Mouse (Mus musculus) c-Kit-positive CD71-negative TER-119-negative erythroid progenitor cells, embryonic 14.5 days (primary cell): ENCODE measurements around the gene Eng.

Experiments
- DNase-seq: peaks from one replicate; pipeline ENCODE4 v3.0.0-alpha.2; 2013; ENCODE audit warnings: low read depth

The Eng gene

DNA sequence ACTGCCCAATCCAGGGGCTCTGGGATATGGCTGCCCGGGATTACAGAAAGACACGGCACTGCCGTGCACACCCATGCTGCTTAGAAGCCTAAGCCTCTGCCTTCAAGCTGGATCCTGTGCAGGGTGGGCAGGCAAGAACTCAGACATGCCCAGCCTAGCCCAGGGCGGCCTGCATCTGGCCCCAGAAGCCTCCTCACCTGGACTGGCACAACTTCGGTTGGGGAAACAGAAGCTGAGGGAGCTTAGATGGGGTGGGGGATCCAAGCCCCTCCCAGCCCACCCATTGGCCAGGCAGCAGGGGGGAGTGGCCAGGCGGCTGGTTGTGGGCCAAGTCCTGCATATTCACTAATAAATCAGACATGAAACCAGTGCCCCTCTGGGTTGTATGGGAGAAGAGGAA lies 35.4 kb downstream of the Eng start:
- no peak for DNase-seq

DNA sequence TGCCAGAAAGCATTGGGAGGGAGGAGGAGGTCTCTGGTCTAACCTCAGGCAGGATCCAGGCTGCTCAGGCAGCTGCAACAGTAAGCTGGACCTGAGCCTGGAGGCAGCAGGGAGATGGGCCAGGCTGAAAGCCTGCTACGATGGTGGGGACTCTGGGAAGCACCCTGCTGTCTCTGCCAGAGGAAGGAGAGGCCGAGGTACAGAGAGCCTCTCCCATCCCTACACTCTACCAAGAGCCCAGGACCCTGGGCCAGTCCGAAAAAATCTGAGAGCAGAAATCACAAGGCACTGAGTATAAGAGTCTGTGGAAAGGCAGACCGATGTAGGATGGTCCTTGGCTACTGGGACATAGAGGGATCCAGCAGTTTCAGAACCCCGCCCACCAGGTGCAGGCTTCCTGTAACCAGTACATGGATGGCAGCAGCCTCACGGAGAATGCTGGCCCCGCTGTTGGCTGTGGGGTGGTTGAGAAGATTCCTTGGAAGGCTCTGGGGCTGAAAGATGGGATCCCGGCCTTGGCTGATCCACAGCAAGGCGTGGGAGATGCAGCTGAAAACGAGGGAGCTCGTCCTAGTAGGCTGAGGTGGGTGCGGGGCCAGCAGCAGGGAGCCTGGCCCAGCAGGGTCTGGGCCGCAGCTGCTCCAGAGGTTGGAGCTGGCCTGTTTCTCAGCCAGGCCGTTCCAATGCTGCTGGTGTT lies 36.5 kb downstream of the Eng start:
- DNase-seq, result no peak

DNA sequence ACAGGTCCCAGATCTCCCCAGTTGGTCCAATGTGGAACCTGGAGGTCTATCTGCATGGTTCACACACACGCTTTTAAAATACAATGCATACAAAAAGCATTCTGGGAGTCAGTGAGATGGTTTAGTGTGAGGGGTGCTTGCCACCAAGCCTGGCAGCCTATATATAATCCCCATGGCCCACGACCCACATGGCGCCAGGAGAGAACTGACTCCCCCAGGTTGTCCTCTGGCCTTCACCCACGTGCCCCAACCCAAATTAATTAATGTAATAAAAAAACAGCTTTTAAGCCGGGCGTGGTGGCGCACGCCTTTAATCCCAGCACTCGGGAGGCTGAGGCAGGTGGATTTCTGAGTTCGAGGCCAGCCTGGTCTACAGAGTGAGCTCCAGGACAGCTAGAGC lies 37.3 kb downstream of the Eng start:
- no peak for DNase-seq

DNA sequence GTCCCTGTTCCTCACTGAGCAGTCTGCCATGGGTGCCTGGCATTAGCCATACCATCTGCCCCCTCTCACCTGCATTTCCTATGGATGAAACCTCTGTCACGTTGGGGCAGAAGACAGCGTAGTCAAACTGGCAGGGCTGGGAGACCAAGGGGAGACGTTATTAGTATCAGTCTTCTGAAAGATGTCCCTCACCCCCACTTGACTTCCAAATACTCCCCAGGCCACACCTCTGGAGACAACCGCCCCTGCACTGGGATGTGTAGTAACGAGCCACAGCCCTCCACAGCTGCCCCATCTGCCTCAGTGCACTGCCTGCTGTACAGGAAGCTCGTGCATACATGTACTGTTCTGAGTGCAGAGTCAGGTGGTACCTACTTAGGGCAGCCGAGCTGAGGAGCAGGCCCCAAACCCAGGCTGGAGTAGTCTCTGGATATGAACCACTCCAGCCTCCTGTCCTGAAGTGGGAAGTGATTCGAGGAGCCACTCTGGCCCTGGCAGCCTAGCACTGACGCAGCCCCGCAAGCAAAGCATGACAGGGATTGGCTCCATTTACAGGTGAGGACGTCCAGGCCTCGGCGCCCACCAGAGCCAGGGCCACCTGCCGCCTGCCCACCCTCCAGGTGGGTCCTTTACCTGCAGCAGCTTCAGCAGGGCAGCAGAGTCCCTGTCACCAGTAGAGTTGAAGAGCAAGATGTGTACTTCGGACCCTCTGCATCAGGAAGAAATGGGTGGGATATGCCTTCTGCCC lies 38.5 kb downstream of the Eng start:
- no peak for DNase-seq

DNA sequence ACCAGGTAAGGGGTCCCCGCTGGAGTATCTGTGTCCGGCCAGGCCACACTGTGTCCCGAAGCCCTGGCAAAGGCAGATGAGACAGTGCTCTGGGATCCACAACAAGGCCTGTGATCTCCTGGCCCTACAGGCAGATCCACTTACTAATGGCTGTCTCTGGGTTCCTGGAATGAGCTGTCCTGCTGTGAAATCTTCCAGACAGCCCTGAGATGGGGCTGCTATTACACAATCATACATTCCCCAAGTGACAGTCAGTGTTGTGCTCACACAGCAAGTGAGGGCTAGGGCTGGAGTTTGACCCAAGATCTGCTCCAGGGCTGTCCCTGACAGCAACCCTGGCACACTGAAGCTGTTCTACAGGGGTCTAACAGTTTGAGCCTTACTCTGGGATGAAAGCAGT lies 39.4 kb downstream of the Eng start:
- no peak for DNase-seq

DNA sequence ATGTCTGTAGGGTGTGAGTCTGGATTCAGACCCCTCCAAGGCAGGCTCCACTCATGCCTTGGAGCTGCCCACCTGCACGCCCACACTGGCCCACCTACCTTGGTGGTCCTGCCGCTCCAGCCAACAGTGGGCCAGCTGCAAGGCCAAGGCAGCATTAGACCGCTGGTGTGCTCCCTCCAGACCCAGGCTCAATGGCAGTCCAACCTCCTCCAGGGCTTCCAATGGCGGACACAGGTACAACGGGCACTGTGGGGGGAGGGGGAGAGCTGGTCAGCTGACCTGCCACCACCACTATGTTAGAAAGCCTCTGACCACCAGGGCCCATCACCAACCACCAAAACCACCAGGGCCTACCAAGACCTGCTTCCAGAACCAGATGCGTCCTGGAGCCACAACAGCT lies 40.2 kb downstream of the Eng start:
- DNase-seq, result no peak

DNA sequence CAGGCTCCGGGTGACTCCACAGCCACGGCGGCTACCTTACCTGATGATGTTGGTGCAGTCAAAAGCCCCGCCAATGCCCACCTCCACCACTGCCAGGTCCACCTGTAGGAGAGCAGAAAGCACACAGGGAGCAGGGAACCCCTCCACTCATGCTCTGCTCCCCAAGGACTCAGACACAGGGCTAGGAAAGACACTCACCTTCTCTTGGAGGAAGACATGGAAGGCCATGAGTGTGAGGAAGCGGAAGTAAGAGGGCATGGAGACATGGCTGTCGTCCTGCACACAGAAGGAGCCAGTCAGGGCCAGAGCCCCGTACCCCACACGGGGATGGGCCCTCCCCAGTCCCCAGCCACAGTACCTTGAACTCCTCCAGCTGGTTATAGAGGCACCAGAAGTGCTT lies 41.2 kb downstream of the Eng start:
- no peak for DNase-seq

DNA sequence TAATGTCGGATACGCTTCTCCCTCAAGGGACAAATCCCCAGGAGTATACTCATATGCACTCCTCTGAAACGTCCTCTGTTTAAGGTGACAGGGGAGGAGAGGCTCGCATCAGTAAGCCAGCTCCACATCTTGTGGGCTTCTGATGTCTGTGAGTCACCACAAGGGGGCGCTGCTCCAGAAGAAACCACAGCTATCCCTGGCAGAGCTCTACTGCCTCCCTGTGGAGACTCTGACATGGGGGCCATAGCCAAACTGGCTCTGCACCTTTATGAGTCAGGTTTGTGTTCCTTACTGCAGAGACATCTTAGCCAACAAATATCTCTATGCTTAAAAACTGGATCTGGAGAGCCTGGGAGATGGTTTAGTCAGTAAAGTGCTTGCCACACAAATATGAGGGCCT lies 43.0 kb downstream of the Eng start:
- DNase-seq, result peak; percentile 90

DNA sequence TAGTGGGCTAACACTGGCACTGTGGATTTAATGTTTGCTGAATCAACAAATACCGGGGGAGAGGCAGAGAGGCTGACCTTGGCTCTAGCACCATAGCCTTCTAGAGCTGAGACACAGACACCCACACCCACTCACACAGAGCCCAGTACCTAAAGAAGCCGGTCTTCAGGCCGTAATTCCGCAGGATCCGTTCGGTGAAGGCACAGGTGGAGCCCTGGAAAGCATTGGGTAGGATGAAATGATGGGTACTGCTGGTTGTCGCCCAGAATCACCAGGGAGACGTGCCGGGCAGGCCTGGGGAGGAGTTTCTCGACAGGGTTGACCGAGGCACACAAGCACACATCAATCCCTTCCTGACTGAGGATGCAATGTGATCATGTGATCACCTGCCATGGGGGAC lies 44.6 kb downstream of the Eng start:
- no peak for DNase-seq

DNA sequence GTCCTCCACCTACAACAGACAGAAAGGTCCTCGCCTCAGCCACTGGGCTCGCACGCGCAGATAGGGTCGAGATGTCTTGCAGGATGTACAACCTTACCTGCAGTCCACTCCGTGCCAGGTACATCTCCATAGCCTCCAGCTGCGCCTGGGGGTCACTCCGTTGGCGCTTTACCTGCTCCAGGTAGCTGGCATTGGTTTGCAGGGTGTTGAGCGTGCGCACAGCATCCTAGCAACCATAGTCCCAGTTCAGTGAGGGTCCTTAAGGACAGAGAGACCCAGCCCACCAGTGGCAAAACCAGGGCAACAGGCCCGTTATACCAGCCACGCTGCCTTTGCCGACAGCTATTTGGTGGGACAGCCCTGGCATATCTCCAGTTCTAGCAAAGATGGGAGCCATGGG lies 46.1 kb downstream of the Eng start:
- no peak for DNase-seq

DNA sequence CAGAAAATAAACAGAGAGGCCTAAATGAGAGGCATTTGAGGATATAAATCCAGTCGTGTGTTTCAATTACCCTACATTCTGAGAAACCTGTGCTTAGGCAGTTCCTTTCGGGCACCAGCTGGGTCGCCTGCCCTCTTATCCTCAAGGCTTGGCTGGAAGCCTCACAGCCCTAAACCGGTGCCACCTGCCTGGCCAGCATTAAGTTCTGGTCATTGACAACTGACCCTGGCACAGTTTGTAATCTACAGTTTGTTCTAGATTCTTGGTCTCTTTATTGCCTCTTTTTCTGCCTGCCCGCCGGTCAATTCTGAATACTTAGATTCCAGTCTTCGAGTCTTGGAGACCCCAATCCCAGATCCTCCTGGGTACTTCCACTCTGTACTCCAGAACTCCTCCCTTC lies 46.9 kb downstream of the Eng start:
- no peak for DNase-seq

DNA sequence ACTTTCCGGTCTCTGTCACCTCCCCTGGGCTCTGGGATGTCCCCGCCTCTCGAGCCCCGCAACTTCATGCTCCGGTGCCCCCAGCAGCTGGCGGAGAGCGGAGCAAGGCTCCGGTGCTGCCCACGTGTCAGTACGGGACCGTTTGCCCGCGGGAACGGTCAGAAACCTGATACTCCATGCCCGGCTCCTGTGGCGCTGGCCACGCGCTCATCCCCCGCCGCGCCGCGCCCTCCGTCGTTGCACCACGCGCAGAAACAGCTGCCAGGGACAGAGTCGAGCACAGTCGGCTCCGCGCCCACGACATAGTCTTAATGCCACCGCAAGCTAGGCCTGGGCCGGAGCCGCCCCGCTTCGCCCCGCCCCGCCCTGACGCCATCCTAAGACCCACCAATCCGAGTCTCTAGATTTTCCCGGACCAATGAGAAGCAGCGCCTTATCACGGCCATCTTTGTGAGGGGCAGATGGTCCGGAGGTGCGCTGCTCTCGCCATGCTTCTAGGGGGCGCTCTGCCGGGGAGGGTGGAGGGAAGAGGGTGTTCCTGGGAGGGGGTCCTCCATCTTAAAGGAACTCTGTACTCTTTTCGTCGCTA lies 47.5 kb downstream of the Eng start:
- DNase-seq, result peak; percentile 98

DNA sequence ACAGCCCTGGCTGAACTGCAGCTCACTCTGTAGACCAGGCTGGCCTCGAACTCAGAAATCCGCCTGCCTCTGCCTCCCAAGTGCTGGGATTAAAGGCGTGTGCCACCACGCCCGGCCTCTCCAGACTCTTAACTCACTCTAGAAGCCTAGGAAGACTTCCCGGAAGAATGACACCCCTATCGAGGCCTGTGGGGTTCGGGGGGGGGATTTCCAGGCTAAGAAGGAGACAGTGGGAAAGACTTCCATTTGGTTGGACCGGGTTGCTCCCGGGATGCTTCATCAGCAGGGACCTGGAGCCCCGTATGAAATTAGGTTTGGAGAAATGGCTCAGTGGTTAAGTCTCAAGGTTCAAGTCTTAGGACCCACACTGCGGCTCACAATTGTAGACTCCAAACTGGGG lies 48.3 kb downstream of the Eng start:
- no peak for DNase-seq

DNA sequence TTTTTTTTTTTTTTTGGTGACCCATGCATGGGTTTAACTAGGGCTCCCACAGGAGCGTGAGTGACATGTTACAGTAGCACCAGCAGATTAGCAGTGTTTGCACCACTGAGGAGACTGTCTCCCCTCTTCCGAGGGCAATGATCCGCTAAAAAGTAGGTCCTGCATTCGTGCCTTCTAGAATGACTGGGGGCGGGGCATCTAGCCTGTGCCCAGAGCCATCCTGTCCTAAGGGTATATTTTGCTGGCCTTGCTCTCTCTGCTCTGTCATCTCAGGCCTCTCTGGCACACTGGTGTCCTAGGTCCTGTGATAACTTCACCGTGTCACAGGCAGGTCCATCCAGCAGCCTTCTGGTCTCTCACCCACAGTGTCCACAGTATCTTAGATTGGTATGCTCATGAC lies 53.3 kb downstream of the Eng start:
- DNase-seq, result no peak

DNA sequence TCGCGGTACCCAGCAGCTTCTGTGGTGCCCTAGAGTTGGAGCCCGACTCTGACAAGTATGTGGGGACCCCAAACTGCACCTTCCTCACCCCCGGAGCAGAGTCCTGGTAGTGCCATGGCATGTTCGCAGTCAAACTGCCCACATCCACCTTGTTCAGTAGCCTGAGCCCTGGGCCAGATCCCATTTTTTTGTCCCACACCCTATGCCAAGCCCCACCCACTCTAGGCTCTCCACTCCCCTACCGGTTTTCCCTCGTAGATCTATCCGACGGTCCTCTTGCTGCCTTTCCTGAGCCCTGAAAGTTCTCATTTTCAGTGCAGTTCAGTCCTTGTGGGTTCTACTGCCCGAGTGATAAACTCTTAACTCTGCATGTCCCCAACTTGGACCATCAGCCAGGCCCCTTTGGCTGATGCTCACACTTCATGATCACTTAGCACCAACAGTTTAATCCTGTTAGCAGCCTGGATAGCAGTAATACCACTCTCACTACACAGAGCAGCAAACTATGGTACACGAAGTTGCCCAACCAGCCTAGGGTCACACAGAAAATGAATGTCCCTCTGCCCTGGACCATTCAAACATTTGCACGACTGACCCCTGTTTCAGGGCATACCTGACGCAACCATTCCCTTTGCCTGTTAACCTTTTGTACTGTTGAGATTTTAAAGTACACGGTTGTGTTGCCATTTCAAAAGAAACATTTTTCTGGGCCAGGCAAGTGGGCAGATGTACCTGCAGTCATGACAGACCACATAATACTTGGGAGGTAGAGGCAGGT lies 54.8 kb downstream of the Eng start:
- DNase-seq, result no peak

DNA sequence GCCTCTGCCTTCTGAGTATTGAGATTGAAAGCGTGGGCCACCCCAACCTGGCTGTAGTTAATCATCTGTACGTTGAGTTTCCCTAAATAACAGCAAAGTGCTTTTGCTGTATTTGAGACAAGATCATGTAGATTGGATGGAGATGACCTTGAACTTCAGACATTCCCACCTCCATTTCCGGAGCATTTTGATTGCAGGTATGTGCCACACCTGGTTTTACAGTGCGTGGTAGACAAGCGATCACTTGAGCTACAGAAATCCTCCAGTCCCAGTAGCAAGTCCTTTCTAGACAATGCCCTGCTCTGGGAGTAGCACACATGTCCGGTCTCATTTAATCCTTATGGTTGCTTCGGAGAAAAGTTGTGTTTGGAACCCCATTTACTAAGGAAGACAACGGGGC lies 56.7 kb downstream of the Eng start:
- no peak for DNase-seq

DNA sequence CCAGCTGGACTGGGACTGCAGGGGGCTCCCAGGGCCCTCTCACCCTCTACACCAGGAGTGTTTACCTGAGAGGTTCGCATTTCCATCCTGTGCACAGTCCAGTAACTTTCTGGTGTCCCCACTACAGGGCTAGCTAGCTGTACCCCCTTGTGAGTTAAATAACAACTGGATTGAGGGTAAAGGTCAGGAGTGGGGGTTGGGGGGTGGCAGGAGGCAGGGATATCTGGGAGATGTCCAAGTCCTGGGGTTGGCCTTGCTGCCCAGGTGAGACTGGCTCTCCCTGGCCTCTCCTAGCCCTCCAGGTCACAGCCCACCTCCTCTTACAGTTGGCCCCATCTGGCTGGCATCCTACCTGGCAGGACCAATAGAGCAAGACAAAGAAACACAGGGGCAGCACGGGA lies 57.6 kb downstream of the Eng start, which contains the start of gene Fpgs:
Gene Fpgs (minus strand): TSS at position 125 of the 401 bp plus-strand sequence.
- DNase-seq, result no peak

DNA sequence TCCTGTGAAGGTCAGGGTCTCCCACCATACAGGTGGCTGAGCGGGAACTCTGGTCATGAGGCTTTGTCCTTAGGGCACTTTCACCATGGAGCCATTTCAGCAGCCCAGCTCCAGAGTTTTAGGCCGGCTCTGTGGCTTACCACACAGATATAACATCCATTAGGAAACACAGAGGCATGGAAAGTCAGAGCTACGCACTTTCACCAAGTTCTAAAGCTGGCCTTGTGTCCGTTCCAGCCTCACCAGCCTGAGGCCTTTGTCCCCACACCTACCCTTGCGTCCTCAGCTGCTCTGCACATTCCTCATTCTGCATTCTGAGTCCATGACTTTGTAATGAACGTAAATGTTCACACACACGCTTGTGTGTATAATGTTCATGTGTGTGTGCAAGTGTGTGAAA lies 58.6 kb downstream of the Eng start:
- DNase-seq, result no peak

DNA sequence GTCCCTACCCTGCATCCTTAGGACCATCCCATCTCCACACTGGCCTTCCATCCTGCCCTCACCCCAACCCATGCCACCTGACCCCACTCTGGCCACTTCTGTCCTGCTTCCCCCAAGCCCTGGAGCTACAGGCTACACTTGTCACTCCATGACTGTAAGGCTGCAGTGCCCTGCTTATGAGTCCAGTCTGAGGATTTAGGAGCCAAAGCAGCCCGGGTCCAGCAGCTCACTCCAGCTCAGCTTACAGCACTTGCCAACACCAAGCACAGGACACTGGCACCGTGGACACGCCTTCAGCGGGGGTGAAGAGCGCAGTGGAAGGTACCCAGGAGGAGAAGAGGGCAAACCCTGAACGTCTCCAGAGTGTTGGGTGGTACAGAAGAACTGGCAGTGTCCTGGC lies 60.6 kb downstream of the Eng start:
- DNase-seq, result no peak

DNA sequence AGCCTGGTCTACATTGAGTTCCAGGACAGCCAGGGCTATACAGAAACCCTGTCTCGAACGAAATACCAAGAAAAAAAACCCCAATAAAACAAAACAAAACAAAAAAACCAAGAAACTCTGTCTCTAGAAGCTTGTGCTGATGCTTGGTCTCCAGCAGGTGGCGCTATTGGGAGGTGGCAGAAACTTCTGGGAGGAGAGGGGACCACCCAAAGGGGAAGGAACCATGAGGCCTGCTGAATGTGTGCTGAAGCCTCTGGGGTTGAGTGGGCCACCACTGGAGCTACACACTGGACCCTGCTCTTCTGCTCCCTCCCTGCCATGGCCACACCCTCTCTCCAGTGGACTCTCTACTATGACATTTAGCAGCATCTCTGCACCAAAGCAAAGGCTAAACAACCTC lies 62.2 kb downstream of the Eng start:
- peak; percentile 72 for DNase-seq

DNA sequence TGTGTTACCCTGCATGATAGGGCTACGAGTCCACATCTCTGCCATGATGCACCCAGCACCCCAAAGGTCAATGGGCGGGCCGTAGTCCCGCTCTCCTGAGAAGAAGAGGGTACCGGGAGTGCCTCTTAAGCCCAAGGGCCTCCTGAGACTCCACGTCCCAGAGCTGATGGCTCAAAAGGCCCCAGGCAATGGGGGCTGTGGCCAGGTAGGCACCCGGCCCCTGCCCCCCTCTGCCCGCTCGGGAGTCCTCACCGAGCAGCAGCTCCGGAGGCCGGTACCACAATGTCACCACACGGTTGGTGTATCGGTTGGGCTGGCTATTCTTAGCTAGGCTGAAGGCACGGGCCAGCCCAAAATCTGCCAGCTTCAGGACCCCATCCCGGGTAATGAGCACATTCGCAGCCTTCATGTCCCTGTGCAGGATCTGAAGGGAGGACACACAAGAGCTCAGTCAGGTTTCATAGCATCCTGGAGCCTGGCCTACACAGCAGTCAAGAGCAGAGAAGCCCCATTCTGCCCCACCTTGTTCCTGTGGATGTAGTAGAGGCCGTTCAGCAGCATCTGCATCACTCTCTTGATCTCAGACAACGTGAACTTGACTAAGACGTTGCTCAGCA lies 63.2 kb downstream of the Eng start:
- DNase-seq, result no peak

DNA sequence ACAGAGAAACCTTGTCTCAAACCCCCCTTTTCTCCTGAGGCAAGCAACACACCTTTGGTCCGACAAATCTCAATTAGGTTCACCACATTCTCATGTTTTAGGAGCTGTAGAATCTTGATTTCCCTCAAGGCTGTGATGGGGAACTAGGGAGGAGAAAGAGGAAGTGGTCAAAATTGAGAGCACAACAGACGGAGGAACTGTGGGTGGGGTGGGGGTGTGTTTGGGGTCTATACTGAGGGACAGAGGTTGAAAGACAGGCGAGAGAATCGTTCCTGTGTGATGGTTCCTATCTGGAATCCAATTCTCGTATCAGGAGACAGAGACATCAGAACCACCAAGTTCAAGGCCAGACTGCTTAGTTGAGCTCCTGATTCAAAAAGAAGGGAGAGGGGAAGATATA lies 64.0 kb downstream of the Eng start:
- DNase-seq, result no peak
